Mouse (Mus musculus) spleen, adult 2 months (tissue): ENCODE measurements around the gene Ankrd54. TPM values are rescaled to one million over a fixed set of nuclear protein-coding genes. Genes with fewer than 3 reads are reported as not detected.
A peak's percentile ranks its signal among the peaks of the same experiment; 100 is the strongest.

Experiments
- DNase-seq, 2 experiments: peaks; one replicate each; pipeline versions ENCODE4 v3.0.0 to v3.0.0-alpha.2; 2012 to 2021; ENCODE audit warnings: low spot score in 2 of 2, low read depth in 1 of 2
- H3K27ac ChIP-seq: fragments of 200-500 bp; 2 replicates; pipeline ENCODE4 v1.5.1; 2012; ENCODE audit warnings: low read length, inconsistent platforms; ENCODE audit not compliant: insufficient read depth
- H3K27me3 ChIP-seq: fragments of 200-500 bp; 2 replicates; pipeline ENCODE4 v1.6.1; 2012; ENCODE audit warnings: mild to moderate bottlenecking, moderate library complexity, low read length, inconsistent platforms; ENCODE audit not compliant: control insufficient read depth, insufficient read depth
- H3K36me3 ChIP-seq: fragments of 200-500 bp; 2 replicates; pipeline ENCODE4 v1.6.1; 2012; ENCODE audit warnings: mild to moderate bottlenecking, low read length, inconsistent platforms; ENCODE audit not compliant: control insufficient read depth, insufficient read depth
- H3K4me1 ChIP-seq: fragments of 200-500 bp; 2 replicates; pipeline ENCODE4 v1.6.1; 2011; ENCODE audit warnings: inconsistent platforms; ENCODE audit not compliant: control insufficient read depth, insufficient read depth, insufficient read length
- H3K4me3 ChIP-seq: fragments of 200-500 bp; 2 replicates; pipeline ENCODE4 v1.5.1; 2011; ENCODE audit warnings: mild to moderate bottlenecking, inconsistent platforms; ENCODE audit not compliant: insufficient read depth, insufficient read length; ENCODE audit errors: extremely low read depth
- CTCF ChIP-seq: fragments of 200-500 bp; IDR thresholded peaks from 2 replicates; pipeline ENCODE4 v1.5.1; 2011; ENCODE audit warnings: mild to moderate bottlenecking, inconsistent platforms; ENCODE audit not compliant: insufficient read depth, insufficient read length, insufficient replicate concordance; ENCODE audit errors: extremely low read depth
- POLR2A ChIP-seq: fragments of 200-500 bp; IDR thresholded peaks from 2 replicates; pipeline ENCODE4 v1.6.1; 2011; ENCODE audit warnings: low read depth, low read length, inconsistent platforms
- WGBS: fragments of 180-500 bp; shearing (Covaris S2); methylation state at CpG from one replicate; pipeline ENCODE4 v1.1.7; 2018; 5-methylcytosine and 5-hydroxymethylcytosine counted together
- polyA plus RNA-seq: library from polyadenylated mRNA; depleted of rRNA; stranded (reverse); fragments of >200 nt; gene quantifications from 2 replicates; pipeline ENCODE4 v1.2.3, GENCODE M21; 2012

Ankrd54 gene
- polyA plus RNA-seq, 1 experiment = 57.3 TPM

GRCm38 (mm10) chr15:79075658-79076365 lies 13.1 kb upstream of the Ankrd54 start:
- WGBS = 32% methylated on average over 15 of the region's 15 CpGs
- Histone ChIP-seq H3K4me3 (peak overlapping the region; percentile 77), H3K4me1 (peaks cover 2% of the 10 kb centered on the region; the same call in 1 of the 2 replicates), H3K36me3 (peaks cover 32% of the 10 kb centered on the region), H3K27me3 (no peaks in the 10 kb centered on the region), H3K27ac (no peak overlapping the region)
- TF ChIP-seq POLR2A = no peak
- no peak for TF ChIP-seq CTCF
- no peak for DNase-seq

GRCm38 (mm10) chr15:79074913-79075532 lies 12.3 kb upstream of the Ankrd54 start, which contains the start of gene Eif3l:
Eif3l (plus strand) TSS chr15:79075179.
- peak; percentile 59 to 86 for DNase-seq
- Histone ChIP-seq H3K27ac (peak within 1 kb of the TSS; percentile 62), H3K36me3 (peaks cover 30% of the 10 kb centered on the region), H3K27me3 (no peaks in the 10 kb centered on the region), H3K4me1 (peaks cover 2% of the 10 kb centered on the region; the same call in 1 of the 2 replicates), H3K4me3 (peak within 1 kb of the TSS; percentile 77)
- under 1% methylated on average over 49 of the region's 49 CpGs for WGBS
- TF ChIP-seq POLR2A = peak; percentile 7; the same call in 1 of the 2 replicates
- no peak for TF ChIP-seq CTCF

GRCm38 (mm10) chr15:79074446-79074845 lies 11.8 kb upstream of the Ankrd54 start:
- no peak for DNase-seq
- H3K27ac ChIP-seq = no peak overlapping the region
- TF ChIP-seq CTCF = no peak
- no peak for TF ChIP-seq POLR2A
- H3K4me1 ChIP-seq = peaks cover 2% of the 10 kb centered on the region; the same call in 1 of the 2 replicates
- 39% methylated on average over 10 of the region's 10 CpGs for whole genome bisulfite sequencing
- H3K4me3 ChIP-seq = no peak overlapping the region
- H3K27me3 ChIP-seq = no peaks in the 10 kb centered on the region
- H3K36me3 ChIP-seq = peaks cover 24% of the 10 kb centered on the region

- H3K4me3 ChIP-seq = no peak overlapping the region
- no peaks in the 10 kb centered on the region for H3K27me3 ChIP-seq
- no peak overlapping the region for H3K27ac ChIP-seq
- no peak for DNase-seq
- peaks cover 18% of the 10 kb centered on the region for H3K36me3 ChIP-seq
- peaks cover 2% of the 10 kb centered on the region; the same call in 1 of the 2 replicates for H3K4me1 ChIP-seq
- no peak for TF ChIP-seq CTCF
- no peak for TF ChIP-seq POLR2A
These were observed 11.1 kb upstream of the Ankrd54 start for GRCm38 (mm10) chr15:79073752-79074151.

GRCm38 (mm10) chr15:79071117-79072039 lies 8.7 kb upstream of the Ankrd54 start:
- Histone ChIP-seq H3K27ac (no peak overlapping the region), H3K4me3 (no peak overlapping the region), H3K36me3 (0 out of 2 replicates have a peak, but pooled peaks cover under 1% of the 10 kb centered on the region), H3K27me3 (no peaks in the 10 kb centered on the region), H3K4me1 (peaks cover 2% of the 10 kb centered on the region; the same call in 1 of the 2 replicates)
- 67% methylated on average over 5 of the region's 5 CpGs for WGBS
- peak in 1 of 2 experiments; percentile 26 for DNase-seq
- TF ChIP-seq CTCF = peak; percentile 49; the same call in 1 of the 2 replicates
- TF ChIP-seq POLR2A = no peak

- WGBS = 85% methylated on average over 3 of the region's 3 CpGs
- Histone ChIP-seq H3K4me3 (no peak overlapping the region), H3K36me3 (no peaks in the 10 kb centered on the region), H3K27me3 (no peaks in the 10 kb centered on the region), H3K4me1 (no peaks in the 10 kb centered on the region; the same call in 1 of the 2 replicates), H3K27ac (no peak overlapping the region)
- no peak for TF ChIP-seq CTCF
- TF ChIP-seq POLR2A = no peak
- DNase-seq = no peak
These were observed 5.7 kb upstream of the Ankrd54 start for GRCm38 (mm10) chr15:79068416-79068815.
